In the genomic region with DNA sequence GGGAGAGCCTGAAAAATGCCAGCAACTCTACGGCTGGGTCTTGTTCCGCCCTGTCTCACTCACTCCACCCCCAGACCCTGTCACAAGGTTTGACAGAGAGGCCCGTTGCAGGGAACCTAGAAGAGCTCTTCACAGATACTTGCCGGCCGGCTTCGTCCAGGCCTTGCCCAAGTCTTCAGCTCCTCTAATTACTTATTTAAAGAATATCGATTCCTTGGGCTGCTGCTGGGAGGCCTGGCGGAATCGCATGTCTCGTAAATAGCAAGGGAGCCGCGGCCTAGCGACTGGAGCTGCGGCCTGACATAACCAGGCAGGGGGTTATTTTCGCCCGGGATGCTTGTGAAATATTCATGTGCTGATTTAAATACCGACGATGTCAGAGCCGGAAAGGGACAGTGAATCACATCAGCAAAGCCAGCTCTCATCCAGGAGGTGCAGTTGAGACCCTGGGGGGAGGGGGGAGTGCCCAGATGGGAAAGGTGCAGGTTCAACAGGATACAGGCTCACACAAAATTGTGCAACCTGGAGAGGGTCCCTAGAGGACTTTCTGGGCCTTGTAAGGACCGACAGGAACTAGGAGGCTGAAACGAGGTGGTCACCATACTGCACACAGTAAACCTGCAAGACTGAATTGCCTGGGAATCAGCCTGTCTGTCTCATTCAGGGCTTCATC, we compare ENCODE assay signal across 8 mouse cellular contexts. TPM values are rescaled to one million over a fixed set of nuclear protein-coding genes. Genes with fewer than 3 reads are reported as not detected.
DNase-seq lines count a peak whose midpoint lies in the region; ATAC-seq and TF ChIP-seq lines count a peak whose summit lies in the region.

No protein-coding gene starts in this region.

- H3K4me2 ChIP-seq in forebrain, postnatal 0 days (ENCODE audit: low read depth): no peak overlapping the region
- 0 out of 2 replicates have a peak overlapping the region, but pooled peaks have one; percentile 5 for H3K4me2 ChIP-seq in stomach, postnatal 0 days (replicated peaks; ENCODE audit: low read depth)

- TF ChIP-seq CTCF in forebrain, postnatal 0 days (IDR thresholded peaks at IDR 0.05; ENCODE audit: low read depth): no peak
- no peak for TF ChIP-seq CTCF in stomach, postnatal 0 days (IDR thresholded peaks at IDR 0.05; ENCODE audit: low read depth)

- WGBS in forebrain, postnatal 0 days: 11% methylated on average over 21 of the region's 21 CpGs
- 32% methylated on average over 21 of the region's 21 CpGs for WGBS in stomach, postnatal 0 days

- H3K9ac ChIP-seq in forebrain, postnatal 0 days: peak overlapping the region; percentile 33; the same call in 1 of the 2 replicates
- no peak overlapping the region for H3K9ac ChIP-seq in stomach, postnatal 0 days (ENCODE audit: low read length)

- no peaks in the 10 kb centered on the region for H3K9me3 ChIP-seq in forebrain, postnatal 0 days (ENCODE audit: low read length)
- no peaks in the 10 kb centered on the region for H3K9me3 ChIP-seq in stomach, postnatal 0 days (ENCODE audit: control insufficient read depth, low read length)

- no peak for TF ChIP-seq EP300 in stomach, postnatal 0 days (optimal IDR thresholded peaks at IDR 0.05)

- peak; percentile 39 for ATAC-seq in forebrain, postnatal 0 days
- no peak; the same call in 1 of the 2 replicates for ATAC-seq in stomach, postnatal 0 days (ENCODE audit: low FRiP score, low TSS enrichment)
- no peak for ATAC-seq in activated CD4-positive, CD25-positive, alpha-beta regulatory T cell, adult 4 months

- no peaks in the 10 kb centered on the region for H3K36me3 ChIP-seq in forebrain, postnatal 0 days (ENCODE audit: insufficient read depth)
- no peaks in the 10 kb centered on the region for H3K36me3 ChIP-seq in stomach, postnatal 0 days (ENCODE audit: control insufficient read depth, insufficient read depth, low read length)

- H3K27me3 ChIP-seq in forebrain, postnatal 0 days (ENCODE audit: insufficient read depth, low read length): no peaks in the 10 kb centered on the region
- H3K27me3 ChIP-seq in stomach, postnatal 0 days (ENCODE audit: control insufficient read depth, insufficient read depth, low read length): no peaks in the 10 kb centered on the region; the same call in 1 of the 2 replicates

- peaks cover 9% of the 10 kb centered on the region; the same call in 1 of the 2 replicates for H3K4me1 ChIP-seq in forebrain, postnatal 0 days (ENCODE audit: insufficient read depth)
- H3K4me1 ChIP-seq in stomach, postnatal 0 days (replicated peaks; ENCODE audit: control insufficient read depth, insufficient read depth): no peaks in the 10 kb centered on the region

- DNase-seq in spleen, postnatal 36 days (ENCODE audit: low spot score in 2 of 2): peak; percentile 62 to 63
- no peak for DNase-seq in spleen, adult 18-20 months
- DNase-seq in forebrain, postnatal 0 days: no peak
- DNase-seq in lung, postnatal 10 days: peak; percentile 56
- DNase-seq in stomach, postnatal 0 days (ENCODE audit: low spot score): no peak
- DNase-seq in layer of hippocampus, postnatal 36 days: no peak
- no peak for DNase-seq in yolk sac, embryonic 10.5 days (ENCODE audit: low spot score)

- no peak overlapping the region for H3K4me3 ChIP-seq in forebrain, postnatal 0 days (ENCODE audit: low read depth, low read length)
- no peak overlapping the region for H3K4me3 ChIP-seq in stomach, postnatal 0 days (ENCODE audit: low read depth, low read length)

- peak overlapping the region; percentile 29; the same call in 1 of the 2 replicates for H3K27ac ChIP-seq in forebrain, postnatal 0 days (ENCODE audit: low read depth, low read length)
- no peak overlapping the region for H3K27ac ChIP-seq in stomach, postnatal 0 days (replicated peaks)

RNA-seq across cellular contexts. Expression of a gene that starts 17.6 kb away (rescaled TPM):
- 3.8 and 6.0 TPM in 2 replicates for total RNA-seq in forebrain, postnatal 0 days (2014; rRNA removed)
- polyA plus RNA-seq in forebrain, postnatal 0 days (2015; fragmentation: Nextera tagmentation; extraction: Ambion mirVana): 1.5 and 2.7 TPM in 2 replicates
- 0.47 and 0.74 TPM in 2 replicates for polyA plus RNA-seq in stomach, postnatal 0 days (2015; fragmentation: Nextera tagmentation; extraction: Ambion mirVana)
- under 1 TPM in 1 of 2 experiments, not detected in 1; 0.07 TPM for polyA plus RNA-seq in activated CD4-positive, CD25-positive, alpha-beta regulatory T cell, adult 4 months (2017; shearing (Covaris generic))
- 1 to 10 TPM; 3.3 TPM for total RNA-seq in layer of hippocampus, postnatal 36 days (2021)

RNA-seq across cellular contexts. Expression of a gene that starts 54.8 kb away (rescaled TPM):
- total RNA-seq in forebrain, postnatal 0 days (2014; rRNA removed): 101 and 138 TPM in 2 replicates
- 83.5 and 99.9 TPM in 2 replicates for polyA plus RNA-seq in forebrain, postnatal 0 days (2015; fragmentation: Nextera tagmentation; extraction: Ambion mirVana)
- polyA plus RNA-seq in stomach, postnatal 0 days (2015; fragmentation: Nextera tagmentation; extraction: Ambion mirVana): 27.5 and 29.2 TPM in 2 replicates
- 1 to 10 TPM; 7.4 to 7.8 TPM for polyA plus RNA-seq in activated CD4-positive, CD25-positive, alpha-beta regulatory T cell, adult 4 months (2017; shearing (Covaris generic))
- 100 to 1,000 TPM; 180 to 181 TPM for total RNA-seq in layer of hippocampus, postnatal 36 days (2021)

Comparison
In these comparisons a context has a peak if more than half of its experiments do, and no peak if none do; other contexts are left out.
1. DNase-seq: peak in spleen, postnatal 36 days (2 of 2) and lung, postnatal 10 days (single experiment); none in spleen, adult 18-20 months (0 of 2), forebrain, postnatal 0 days (single experiment), stomach, postnatal 0 days (single experiment), layer of hippocampus, postnatal 36 days (0 of 2) and yolk sac, embryonic 10.5 days (single experiment).